Mouse (Mus musculus) testis, postnatal 10 days (tissue): ENCODE data around the gene Ercc6.

ENCODE experiments used
- DNase-seq: peaks from one replicate; pipeline ENCODE4 v3.0.0; 2021; ENCODE audit warnings: low spot score

Gene Ercc6

GRCm38 (mm10) chr14:32518543-32518942, 5.2 kb downstream of the Ercc6 start:
- DNase-seq: no peak

- DNase-seq: no peak
Measured at GRCm38 (mm10) chr14:32520400-32520926, 7.1 kb downstream of the Ercc6 start.

- DNase-seq: no peak
Measured at GRCm38 (mm10) chr14:32522336-32522735, 9.0 kb downstream of the Ercc6 start.

GRCm38 (mm10) chr14:32524071-32524470, 10.8 kb downstream of the Ercc6 start:
- no peak for DNase-seq

GRCm38 (mm10) chr14:32525996-32526705, 12.8 kb downstream of the Ercc6 start:
- no peak for DNase-seq

GRCm38 (mm10) chr14:32527211-32527610, 13.9 kb downstream of the Ercc6 start:
- no peak for DNase-seq

- no peak for DNase-seq
Measured at GRCm38 (mm10) chr14:32529036-32529435, 15.7 kb downstream of the Ercc6 start.

- DNase-seq: no peak
Measured at GRCm38 (mm10) chr14:32530896-32531295, 17.6 kb downstream of the Ercc6 start.

- DNase-seq: no peak
Measured at GRCm38 (mm10) chr14:32531371-32531770, 18.1 kb downstream of the Ercc6 start.

- no peak for DNase-seq
Measured at GRCm38 (mm10) chr14:32532381-32533147, 19.2 kb downstream of the Ercc6 start.

- no peak for DNase-seq
Measured at GRCm38 (mm10) chr14:32533148-32533520, 19.8 kb downstream of the Ercc6 start.

- no peak for DNase-seq
Measured at GRCm38 (mm10) chr14:32533656-32534055, 20.3 kb downstream of the Ercc6 start.

- no peak for DNase-seq
Measured at GRCm38 (mm10) chr14:32534137-32534536, 20.8 kb downstream of the Ercc6 start.

GRCm38 (mm10) chr14:32536763-32537162, 23.4 kb downstream of the Ercc6 start:
- DNase-seq: no peak

GRCm38 (mm10) chr14:32538115-32538514, 24.8 kb downstream of the Ercc6 start:
- no peak for DNase-seq

GRCm38 (mm10) chr14:32543075-32543474, 29.8 kb downstream of the Ercc6 start:
- DNase-seq: no peak

- DNase-seq: no peak
Measured at GRCm38 (mm10) chr14:32546676-32547075, 33.4 kb downstream of the Ercc6 start.

GRCm38 (mm10) chr14:32551854-32552253, 38.5 kb downstream of the Ercc6 start:
- no peak for DNase-seq

GRCm38 (mm10) chr14:32553198-32553903, 40.0 kb downstream of the Ercc6 start:
- peak; percentile 71 for DNase-seq

GRCm38 (mm10) chr14:32554860-32555526, 41.7 kb downstream of the Ercc6 start:
- no peak for DNase-seq

- DNase-seq: no peak
Measured at GRCm38 (mm10) chr14:32561428-32561827, 48.1 kb downstream of the Ercc6 start.

GRCm38 (mm10) chr14:32563661-32564060, 50.3 kb downstream of the Ercc6 start:
- DNase-seq: no peak
